In genomic region chr17:64770277-64770676, GRCm38 (mm10) we compare ENCODE assay signal across 12 mouse cellular contexts.
DNase-seq lines count a peak whose midpoint lies in the region; ATAC-seq and TF ChIP-seq lines count a peak whose summit lies in the region.
"Had no signal": no experiment of that assay in that cellular context is flagged by ENCODE, and none has a peak within 500 bp of the region (broad histone marks: within the 10 kb centered on the region; RNA-seq: fewer than 3 reads in every experiment).

No protein-coding gene starts in this region.

- H3K27ac ChIP-seq in forebrain, embryonic 12.5 days, result no peak overlapping the region
- no peak overlapping the region for H3K27ac ChIP-seq in layer of hippocampus, adult 2 months
- no peak overlapping the region for H3K27ac ChIP-seq in neural tube, embryonic 12.5 days
- no peak overlapping the region for H3K27ac ChIP-seq in cerebellum, adult 2 months (ENCODE audit: insufficient read depth, low read length)
- H3K27ac ChIP-seq: embryonic facial prominence, embryonic 12.5 days; liver, embryonic 14.5 days had no signal

- peak; percentile 79 for ATAC-seq in forebrain, embryonic 12.5 days (ENCODE audit: low FRiP score)
- ATAC-seq in neural tube, embryonic 12.5 days (ENCODE audit: low FRiP score, low read depth), result peak; percentile 90

- peak; percentile 31 for DNase-seq in layer of hippocampus, adult 11-12 months (ENCODE audit: low spot score)
- no peak for DNase-seq in layer of hippocampus, postnatal 36 days
- DNase-seq in layer of hippocampus, adult 2 months (ENCODE audit: low spot score in 2 of 2), result peak; percentile 16 to 32
- no peak for DNase-seq in heart, postnatal 36 days
- no peak for DNase-seq in kidney, postnatal 14 days
- DNase-seq in cerebellum, adult 2 months, result no peak
- DNase-seq: gastrocnemius, postnatal 25 days; heart, postnatal 4 days had no signal

- H3K4me2 ChIP-seq in forebrain, embryonic 12.5 days, result no peak overlapping the region
- no peak overlapping the region for H3K4me2 ChIP-seq in neural tube, embryonic 12.5 days (replicated peaks)
- H3K4me2 ChIP-seq: embryonic facial prominence, embryonic 12.5 days had no signal

- no peaks in the 10 kb centered on the region for H3K27me3 ChIP-seq in forebrain, embryonic 12.5 days
- no peaks in the 10 kb centered on the region for H3K27me3 ChIP-seq in neural tube, embryonic 12.5 days (replicated peaks)
- no peaks in the 10 kb centered on the region for H3K27me3 ChIP-seq in cerebellum, adult 2 months (ENCODE audit: control insufficient read depth, insufficient read depth, low read length)
- H3K27me3 ChIP-seq: embryonic facial prominence, embryonic 12.5 days had no signal

- H3K36me3 ChIP-seq in forebrain, embryonic 12.5 days (replicated peaks), result no peaks in the 10 kb centered on the region
- H3K36me3 ChIP-seq in neural tube, embryonic 12.5 days, result no peaks in the 10 kb centered on the region
- H3K36me3 ChIP-seq: embryonic facial prominence, embryonic 12.5 days had no signal

- H3K9ac ChIP-seq in forebrain, embryonic 12.5 days, result no peak overlapping the region
- no peak overlapping the region for H3K9ac ChIP-seq in neural tube, embryonic 12.5 days
- H3K9ac ChIP-seq: embryonic facial prominence, embryonic 12.5 days; liver, embryonic 14.5 days had no signal

- no peak for TF ChIP-seq POLR2A in cerebellum, adult 2 months (IDR thresholded peaks at IDR 0.05; ENCODE audit: borderline replicate concordance, insufficient read depth, low read length)

- H3K4me1 ChIP-seq in forebrain, embryonic 12.5 days, result peaks cover 5% of the 10 kb centered on the region
- H3K4me1 ChIP-seq in neural tube, embryonic 12.5 days, result no peaks in the 10 kb centered on the region
- H3K4me1 ChIP-seq in cerebellum, adult 2 months (ENCODE audit: control insufficient read depth, insufficient read depth, low read length), result no peaks in the 10 kb centered on the region; the same call in 1 of the 2 replicates
- H3K4me1 ChIP-seq: embryonic facial prominence, embryonic 12.5 days had no signal

- no peaks in the 10 kb centered on the region for H3K9me3 ChIP-seq in forebrain, embryonic 12.5 days
- H3K9me3 ChIP-seq in neural tube, embryonic 12.5 days, result no peaks in the 10 kb centered on the region
- H3K9me3 ChIP-seq: embryonic facial prominence, embryonic 12.5 days had no signal

- no peak overlapping the region for H3K4me3 ChIP-seq in forebrain, embryonic 12.5 days (replicated peaks)
- no peak overlapping the region for H3K4me3 ChIP-seq in layer of hippocampus, adult 2 months
- H3K4me3 ChIP-seq in neural tube, embryonic 12.5 days, result no peak overlapping the region
- no peak overlapping the region for H3K4me3 ChIP-seq in cerebellum, adult 2 months (replicated peaks; ENCODE audit: insufficient read depth, low read depth, low read length)
- H3K4me3 ChIP-seq: embryonic facial prominence, embryonic 12.5 days had no signal

- intact Hi-C loops in heart, postnatal 36 days (cut with DNase I), result no loop called here

- TF ChIP-seq CTCF in layer of hippocampus, adult 2 months (conservative IDR thresholded peaks at IDR 0.05), result no peak
- no peak for TF ChIP-seq CTCF in cerebellum, adult 2 months (IDR thresholded peaks at IDR 0.05; ENCODE audit: borderline replicate concordance, insufficient read depth, low read depth, low read length)

- 83% methylated on average over 1 of the region's 1 CpGs for WGBS in forebrain, embryonic 12.5 days
- WGBS in neural tube, embryonic 12.5 days, result 71% methylated on average over 1 of the region's 1 CpGs
- WGBS in cerebellum, adult 2 months, result 64% methylated on average over 1 of the region's 1 CpGs

Comparison
In these comparisons a context has a peak if more than half of its experiments do, and no peak if none do; other contexts are left out.
1. DNase-seq: peak in layer of hippocampus, adult 11-12 months (single experiment) and layer of hippocampus, adult 2 months (2 of 2); none in layer of hippocampus, postnatal 36 days (0 of 2), heart, postnatal 36 days (0 of 2), kidney, postnatal 14 days (single experiment) and cerebellum, adult 2 months (0 of 2).